1 mouse cellular context compared by ENCODE assay signal in the genomic region with DNA sequence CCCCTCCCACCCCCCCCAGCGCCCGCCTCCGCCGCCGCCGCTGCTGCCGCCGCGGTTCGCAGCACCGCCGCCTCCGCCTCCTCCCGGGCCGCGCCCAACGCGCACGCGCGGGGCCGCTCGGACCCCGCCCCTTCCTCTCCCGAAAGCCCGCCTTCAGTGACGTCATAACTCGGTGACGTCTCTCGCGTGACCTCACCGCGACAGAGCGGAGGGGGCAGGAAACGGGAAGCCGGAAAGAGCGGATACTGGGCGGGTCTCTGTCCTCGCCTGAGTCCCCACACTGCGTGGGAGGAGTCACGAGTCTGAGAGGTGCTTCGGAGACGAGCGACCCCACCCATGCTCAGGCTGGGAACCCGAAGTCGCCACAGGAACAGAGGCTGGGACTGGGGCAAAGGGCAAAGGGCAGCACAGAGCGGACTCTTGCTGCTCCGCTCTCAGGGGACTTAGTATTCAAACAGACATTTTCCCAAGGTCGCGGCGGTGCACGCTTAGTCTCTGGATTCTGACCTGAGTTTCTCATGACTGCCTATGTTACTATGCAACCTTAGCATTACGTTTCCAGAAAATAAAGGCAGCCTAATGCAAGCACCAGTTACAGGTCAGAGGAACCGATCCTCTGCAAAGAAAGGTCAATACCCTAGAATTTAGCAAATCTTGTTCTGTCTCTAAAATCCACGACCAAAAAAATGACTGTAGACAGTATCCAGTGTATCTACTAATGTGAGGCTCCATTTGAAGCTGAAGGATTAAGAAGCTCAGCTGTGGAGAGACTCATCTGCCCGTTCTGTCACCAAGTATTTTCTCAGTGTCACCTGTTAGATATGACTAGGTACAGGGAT.
A peak's percentile ranks its signal among the peaks of the same experiment; 100 is the strongest.
TF ChIP-seq lines count a peak whose summit lies in the region.

TSS of gene D17Wsu92e (minus strand) at position 81 of the 839 bp plus-strand sequence.

TF ChIP-seq in myocyte, 11 proteins besides CTCF, POLR2A, EP300 and RAD21 (continued from another document):
- TF ChIP-seq E2F4 (IDR thresholded peaks at IDR 0.05; ENCODE audit: insufficient read depth) (no peak), TCF12 (IDR thresholded peaks at IDR 0.05; ENCODE audit: insufficient read depth, poor library complexity, severe bottlenecking) (no peak), MAX (IDR thresholded peaks at IDR 0.05; ENCODE audit: low read depth) (no peak), MYOG (IDR thresholded peaks at IDR 0.05; ENCODE audit: control insufficient read depth in 1 of 3, insufficient read depth in 1 of 3, insufficient read length in 2 of 3, low read depth in 2 of 3) (no peak), USF1 (IDR thresholded peaks at IDR 0.05; ENCODE audit: low read depth) (peak; percentile 7), TCF3 (IDR thresholded peaks at IDR 0.05; ENCODE audit: insufficient read length, low read depth) (no peak)
TF ChIP-seq in myocyte: peak in this region for 2.
